Mouse (Mus musculus): ENCODE data around the gene Dnah17.

Gene Dnah17

GRCm38 (mm10) chr11:118015381-118016145 lies 114.9 kb downstream of the Dnah17 start:
- DNase-seq, result no peak

GRCm38 (mm10) chr11:118014391-118014995 lies 115.9 kb downstream of the Dnah17 start:
- no peak for DNase-seq

- no peak for DNase-seq
Observed at GRCm38 (mm10) chr11:118013339-118013738, 117.1 kb downstream of the Dnah17 start.

- DNase-seq, result no peak
Observed at GRCm38 (mm10) chr11:118012595-118012994, 117.8 kb downstream of the Dnah17 start.

GRCm38 (mm10) chr11:118009865-118010571 lies 120.4 kb downstream of the Dnah17 start:
- no peak for DNase-seq

- DNase-seq, result no peak
Observed at GRCm38 (mm10) chr11:118008843-118009242, 121.6 kb downstream of the Dnah17 start.

GRCm38 (mm10) chr11:118008144-118008805 lies 122.2 kb downstream of the Dnah17 start:
- no peak for DNase-seq

GRCm38 (mm10) chr11:118007460-118008143 lies 122.8 kb downstream of the Dnah17 start:
- DNase-seq, result no peak

GRCm38 (mm10) chr11:118004217-118004616 lies 126.2 kb downstream of the Dnah17 start:
- no peak for DNase-seq

GRCm38 (mm10) chr11:118003718-118004117 lies 126.7 kb downstream of the Dnah17 start:
- no peak for DNase-seq

GRCm38 (mm10) chr11:118003176-118003575 lies 127.3 kb downstream of the Dnah17 start:
- DNase-seq, result no peak

GRCm38 (mm10) chr11:118000565-118001215 lies 129.7 kb downstream of the Dnah17 start:
- DNase-seq, result no peak

GRCm38 (mm10) chr11:118000083-118000482 lies 130.4 kb downstream of the Dnah17 start:
- no peak for DNase-seq

GRCm38 (mm10) chr11:117999260-117999934 lies 131.0 kb downstream of the Dnah17 start:
- DNase-seq, result no peak

GRCm38 (mm10) chr11:117998356-117998755 lies 132.1 kb downstream of the Dnah17 start:
- DNase-seq, result no peak

- DNase-seq, result no peak
Observed at GRCm38 (mm10) chr11:117997085-117997484, 133.3 kb downstream of the Dnah17 start.

- DNase-seq, result no peak
Observed at GRCm38 (mm10) chr11:117996066-117996465, 134.4 kb downstream of the Dnah17 start.

- DNase-seq, result no peak
Observed at GRCm38 (mm10) chr11:117995661-117996060, 134.8 kb downstream of the Dnah17 start.

GRCm38 (mm10) chr11:117995255-117995654 lies 135.2 kb downstream of the Dnah17 start:
- no peak for DNase-seq

GRCm38 (mm10) chr11:117994250-117995057 lies 136.0 kb downstream of the Dnah17 start:
- DNase-seq, result no peak

Measured in cerebellum, adult 9-10 months (tissue).